Mouse (Mus musculus): ENCODE measurements around the gene Brd1. TPM values are rescaled to one million over a fixed set of nuclear protein-coding genes. Genes with fewer than 3 reads are reported as not detected.
"Not testable (repeated sequence)": the region's sequence is repeated elsewhere in the genome, so short reads cannot be mapped to it uniquely, and the experiment has no call there.

Gene Brd1
- total RNA-seq, 2 experiments from 2014 or later, result 54.7 to 56.2 TPM

DNA sequence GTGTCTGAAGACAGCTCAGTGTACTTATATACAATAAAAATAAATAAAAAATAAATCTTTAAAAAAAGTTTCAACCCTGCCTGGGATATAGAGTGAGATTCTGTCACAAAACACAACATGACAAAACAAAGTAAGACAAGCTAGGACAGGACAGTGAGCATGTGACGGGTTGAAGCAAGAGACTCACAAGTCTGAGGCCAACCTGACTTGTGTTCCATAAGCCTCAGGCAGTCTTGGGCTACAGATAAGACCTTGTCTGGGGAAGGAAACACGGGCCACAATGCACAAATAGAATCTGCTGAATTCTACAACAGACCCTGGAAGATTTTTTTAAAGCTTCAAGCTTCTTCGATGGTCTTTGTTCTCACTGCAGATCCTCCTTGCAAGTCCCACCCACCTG lies 6.8 kb downstream of the Brd1 start:
- no peak for DNase-seq

GRCm38 (mm10) chr15:88725036-88725435 lies 9.0 kb downstream of the Brd1 start:
- DNase-seq, result no peak

DNA sequence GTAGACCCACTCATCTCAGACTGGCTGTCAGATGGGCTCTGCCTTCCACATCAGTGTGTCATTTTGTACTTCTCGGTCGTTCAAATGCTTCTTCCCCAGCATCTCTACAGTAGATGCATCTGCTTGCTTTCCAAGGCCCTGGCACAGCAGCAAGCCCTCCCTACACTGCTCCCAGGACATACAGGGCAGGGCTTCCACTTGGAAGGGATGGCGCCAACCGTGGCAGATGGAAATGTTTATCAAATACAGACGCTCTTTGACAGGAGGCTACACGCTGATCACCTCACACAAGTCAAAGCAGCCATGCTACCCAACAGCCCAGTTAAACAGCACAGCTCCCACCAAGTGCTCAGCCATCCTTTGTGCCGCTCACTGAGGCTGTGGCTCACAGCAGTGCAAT lies 9.7 kb downstream of the Brd1 start:
- DNase-seq, result no peak

- DNase-seq, result no peak
These were observed 10.8 kb downstream of the Brd1 start for GRCm38 (mm10) chr15:88723205-88723604.

DNA sequence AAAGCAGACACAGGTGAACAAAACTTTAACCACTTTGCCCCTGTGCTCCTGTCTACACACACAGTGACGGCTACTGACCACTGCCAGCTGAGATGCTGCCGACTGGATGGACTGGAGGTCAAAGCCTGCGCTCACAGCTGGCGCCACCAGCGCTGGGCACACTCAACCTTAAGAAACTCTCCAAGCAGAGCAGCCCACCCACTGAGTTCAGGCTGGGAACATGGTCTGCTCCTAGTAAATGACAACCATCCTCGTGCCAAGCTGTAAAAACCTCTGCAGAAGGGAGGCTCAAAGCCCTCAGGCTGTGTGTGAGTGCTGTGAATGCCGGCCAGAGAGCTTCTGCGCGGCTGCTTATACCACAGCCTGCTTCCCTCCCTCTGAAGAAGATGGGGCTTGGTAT lies 16.8 kb downstream of the Brd1 start:
- DNase-seq, result no peak

- no peak for DNase-seq
These were observed 17.7 kb downstream of the Brd1 start for GRCm38 (mm10) chr15:88716350-88716749.

DNA sequence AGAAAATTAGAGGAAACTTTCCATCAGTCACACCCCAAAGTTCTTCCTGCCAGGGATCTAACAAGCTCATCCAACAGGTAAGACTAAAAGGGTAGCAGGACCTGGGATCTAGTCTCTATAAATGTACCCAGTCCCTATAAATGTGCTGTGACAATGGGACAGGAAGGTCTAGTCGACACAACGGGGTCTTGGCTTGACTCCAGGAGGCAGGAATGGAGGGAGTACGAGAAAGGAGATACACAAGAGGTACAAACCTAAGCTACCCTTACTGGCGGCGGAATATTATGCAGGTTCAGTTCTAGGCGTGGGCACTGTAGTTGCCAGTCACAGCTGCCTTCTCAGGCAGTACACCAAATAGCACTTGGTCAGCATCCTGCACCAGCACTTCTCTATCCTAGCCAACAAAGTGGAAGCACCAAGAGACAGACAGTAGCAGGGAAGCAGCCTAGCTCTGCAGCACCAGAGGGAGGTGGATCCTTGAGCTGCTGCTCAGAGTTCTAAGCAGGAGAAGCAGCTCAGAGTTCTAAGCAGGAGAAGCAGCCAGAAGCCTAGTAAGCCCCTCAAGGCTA lies 19.9 kb downstream of the Brd1 start:
- DNase-seq, result no peak

- no peak for DNase-seq
These were observed 21.5 kb downstream of the Brd1 start for GRCm38 (mm10) chr15:88712501-88712900.

DNA sequence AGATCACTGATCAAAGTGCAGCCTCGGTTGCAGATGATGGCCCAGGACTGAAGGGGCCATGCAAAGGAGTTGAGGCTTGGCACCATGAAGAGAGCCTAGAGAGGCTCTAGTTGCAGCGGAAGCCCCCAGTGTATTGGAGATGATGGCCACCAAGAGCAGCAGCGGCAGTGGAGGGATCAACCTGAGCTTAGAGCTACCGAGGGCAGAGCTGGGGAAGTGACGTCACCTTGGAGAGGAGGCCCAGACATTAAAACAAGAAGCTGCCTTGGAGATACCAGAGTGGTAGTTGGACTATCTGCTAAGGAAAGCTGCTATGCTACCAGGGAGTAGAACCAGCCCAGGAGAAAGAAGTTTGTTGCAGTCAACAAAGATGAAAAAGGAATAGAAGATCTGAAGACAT lies 24.2 kb downstream of the Brd1 start:
- no peak for DNase-seq

DNA sequence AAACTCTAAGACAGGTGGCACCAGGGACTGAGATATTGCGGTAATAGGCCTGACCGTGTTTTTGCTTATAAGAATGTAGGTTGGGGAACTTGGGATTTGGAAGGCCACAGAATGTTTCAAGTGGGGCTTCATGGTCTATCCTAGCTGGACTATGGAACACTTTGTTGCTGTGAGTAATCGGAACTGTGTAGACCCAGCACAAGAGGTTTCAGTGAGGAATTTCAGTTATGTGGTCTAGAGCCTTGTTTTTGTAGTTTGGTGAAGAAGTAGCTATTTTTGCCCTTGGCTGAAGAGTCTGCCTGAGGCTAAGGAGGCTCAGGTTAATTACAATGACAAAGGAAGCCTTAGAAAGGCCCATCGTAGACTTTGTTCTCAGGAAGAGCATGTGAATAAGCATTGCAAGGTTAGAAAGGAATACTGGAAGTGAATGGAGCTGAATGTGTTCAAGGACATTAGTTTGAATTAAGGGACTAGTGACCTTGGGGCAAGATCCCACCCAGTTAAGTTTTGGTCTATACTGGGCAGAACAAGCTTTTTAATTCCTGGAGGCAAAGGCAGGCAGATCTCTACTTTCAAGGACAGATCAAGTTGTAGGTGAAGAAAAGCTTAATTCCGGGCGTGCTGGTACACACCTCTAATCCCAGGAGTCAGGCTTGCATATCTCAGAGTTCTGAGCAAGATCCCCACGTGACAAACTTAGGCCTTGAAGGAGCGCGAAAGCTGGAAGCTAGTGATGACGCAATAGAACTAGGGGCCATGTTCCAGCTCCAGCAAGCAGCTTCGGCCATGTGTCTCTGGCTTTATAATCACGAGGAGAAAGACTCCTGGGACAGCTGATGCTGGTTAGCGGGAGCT lies 25.1 kb downstream of the Brd1 start:
- DNase-seq, result no peak

- no peak for DNase-seq
These were observed 25.8 kb downstream of the Brd1 start for GRCm38 (mm10) chr15:88708204-88708603.

DNA sequence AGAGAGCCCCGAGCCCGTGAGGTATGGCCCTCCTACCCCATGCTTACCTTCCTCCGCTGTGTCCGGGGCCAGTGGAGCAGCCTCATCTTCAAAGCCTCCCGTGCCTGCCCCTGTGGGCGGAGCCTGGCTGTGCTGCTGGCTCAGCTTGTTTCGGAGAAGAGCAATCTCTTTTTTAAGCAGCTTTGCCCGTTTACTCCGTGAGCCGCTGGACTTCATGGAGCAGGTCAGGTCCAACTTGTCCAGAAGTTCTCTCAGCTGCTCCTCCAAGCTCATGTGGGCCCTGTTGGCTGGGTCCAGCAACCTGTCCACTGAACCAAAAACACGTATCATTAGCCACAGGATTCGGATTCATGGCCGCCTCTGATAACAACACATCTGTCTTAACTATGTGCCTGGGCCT lies 27.0 kb downstream of the Brd1 start:
- not testable (repeated sequence) for DNase-seq

DNA sequence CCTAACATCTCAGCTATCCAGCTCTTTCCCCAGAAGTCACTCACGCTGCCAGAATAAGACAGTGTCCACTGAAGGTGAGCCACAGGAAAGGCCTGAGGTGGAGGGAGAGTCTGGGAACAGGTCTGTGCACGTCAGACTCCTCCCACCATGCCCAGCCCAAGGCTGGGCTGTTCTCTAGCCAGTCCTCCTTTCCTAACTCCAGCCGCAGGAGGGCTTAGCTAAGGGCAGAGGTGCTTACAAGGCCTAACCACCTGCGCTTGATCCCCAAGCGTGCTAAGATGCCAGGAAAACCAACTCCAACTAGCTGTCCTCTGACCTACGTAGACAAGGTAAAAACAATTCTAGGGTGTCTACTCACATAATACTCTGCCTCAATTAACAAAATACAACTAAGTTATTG lies 27.7 kb downstream of the Brd1 start:
- DNase-seq, result no peak

GRCm38 (mm10) chr15:88704284-88704683 lies 29.7 kb downstream of the Brd1 start:
- DNase-seq, result no peak

GRCm38 (mm10) chr15:88702501-88702900 lies 31.5 kb downstream of the Brd1 start:
- no peak for DNase-seq

GRCm38 (mm10) chr15:88700759-88701158 lies 33.3 kb downstream of the Brd1 start:
- peak in 1 of 2 experiments; percentile 40 for DNase-seq

GRCm38 (mm10) chr15:88699508-88699907 lies 34.5 kb downstream of the Brd1 start:
- DNase-seq, result no peak

DNA sequence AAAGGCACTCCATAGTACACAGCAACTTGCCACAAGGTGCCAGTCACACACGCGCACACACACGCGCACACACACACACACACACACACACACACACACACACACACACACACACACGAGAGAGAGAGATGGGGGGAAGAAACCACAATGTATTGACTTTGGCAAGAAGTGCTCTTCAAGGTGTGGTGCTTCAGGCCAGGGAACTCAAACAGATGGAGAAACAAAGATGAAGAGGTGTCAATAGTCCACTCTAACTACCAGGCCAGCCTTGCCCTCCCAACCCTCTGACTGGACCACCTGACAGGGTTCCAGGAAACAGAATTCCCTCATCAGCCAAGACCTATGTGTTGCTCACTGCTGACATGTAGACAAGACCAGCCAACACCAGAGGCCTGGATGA lies 36.4 kb downstream of the Brd1 start:
- DNase-seq, result no peak

- no peak for DNase-seq
These were observed 38.0 kb downstream of the Brd1 start for GRCm38 (mm10) chr15:88696055-88696454.

GRCm38 (mm10) chr15:88694033-88694432 lies 40.0 kb downstream of the Brd1 start:
- DNase-seq, result no peak

GRCm38 (mm10) chr15:88692720-88693119 lies 41.3 kb downstream of the Brd1 start:
- DNase-seq, result no peak

GRCm38 (mm10) chr15:88691129-88691528 lies 42.9 kb downstream of the Brd1 start:
- DNase-seq, result no peak

GRCm38 (mm10) chr15:88688120-88688519 lies 45.9 kb downstream of the Brd1 start:
- DNase-seq, result no peak

- DNase-seq, result no peak
These were observed 47.3 kb downstream of the Brd1 start for GRCm38 (mm10) chr15:88686725-88687124.
